Comparison of ENCODE assay signal across 12 mouse cellular contexts in the genomic region with DNA sequence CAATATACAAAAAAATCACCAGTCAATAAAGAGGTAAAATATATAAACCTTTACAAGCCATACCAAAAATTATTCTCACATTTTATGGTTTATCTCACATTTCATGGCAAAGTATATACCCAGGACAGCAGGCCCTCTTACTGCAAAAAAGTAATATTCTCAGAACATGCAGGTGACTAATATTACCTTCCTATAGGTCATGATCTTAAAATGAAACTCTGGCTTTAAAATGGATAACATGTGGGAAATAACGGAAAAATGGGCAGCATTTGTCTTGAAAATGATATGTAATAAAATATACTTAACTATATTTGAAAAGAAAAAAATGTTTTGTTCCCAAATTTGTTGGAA.
DNase-seq lines count a peak whose midpoint lies in the region; ATAC-seq and TF ChIP-seq lines count a peak whose summit lies in the region.
"Had no signal": no experiment of that assay in that cellular context is flagged by ENCODE, and none has a peak within 500 bp of the region (broad histone marks: within the 10 kb centered on the region; RNA-seq: fewer than 3 reads in every experiment).

No protein-coding gene starts in this region.

- H3K4me1 ChIP-seq in hindbrain, embryonic 11.5 days (replicated peaks; ENCODE audit: control insufficient read depth, insufficient read depth, low read length): no peaks in the 10 kb centered on the region
- peaks cover 23% of the 10 kb centered on the region for H3K4me1 ChIP-seq in hindbrain, embryonic 10.5 days (replicated peaks)
- peaks cover 9% of the 10 kb centered on the region; the same call in 1 of the 2 replicates for H3K4me1 ChIP-seq in hindbrain, embryonic 13.5 days (replicated peaks)
- H3K4me1 ChIP-seq in limb, embryonic 11.5 days (ENCODE audit: control insufficient read depth, insufficient read depth, low read length): no peaks in the 10 kb centered on the region
- H3K4me1 ChIP-seq in midbrain, postnatal 0 days (ENCODE audit: insufficient read depth, low read length): peaks cover 4% of the 10 kb centered on the region
- H3K4me1 ChIP-seq: embryonic facial prominence, embryonic 15.5 days had no signal

- TF ChIP-seq CTCF in midbrain, postnatal 0 days (IDR thresholded peaks at IDR 0.05): no peak

- DNase-seq in hindbrain, embryonic 11.5 days (ENCODE audit: low spot score): no peak
- no peak for DNase-seq in hindbrain, embryonic 10.5 days (ENCODE audit: low spot score)
- no peak for DNase-seq in limb, embryonic 11.5 days (ENCODE audit: low spot score)
- DNase-seq in midbrain, postnatal 0 days (ENCODE audit: low spot score): no peak
- DNase-seq in cerebellum, postnatal 14 days: no peak
- no peak for DNase-seq in lung, postnatal 25 days (ENCODE audit: low spot score)
- DNase-seq: adrenal gland, adult 2 months; cerebellum, adult 11 months; thymus, postnatal 4 days had no signal

- no peak overlapping the region for H3K9ac ChIP-seq in hindbrain, embryonic 11.5 days (ENCODE audit: low read depth, low read length)
- no peak overlapping the region for H3K9ac ChIP-seq in hindbrain, embryonic 13.5 days
- H3K9ac ChIP-seq in limb, embryonic 11.5 days (ENCODE audit: low read length): no peak overlapping the region
- no peak overlapping the region for H3K9ac ChIP-seq in midbrain, postnatal 0 days (replicated peaks; ENCODE audit: low read length, poor library complexity, severe bottlenecking)
- H3K9ac ChIP-seq: embryonic facial prominence, embryonic 15.5 days; lung, embryonic 14.5 days had no signal

- no peak overlapping the region for H3K27ac ChIP-seq in hindbrain, embryonic 11.5 days (ENCODE audit: low read depth, low read length)
- no peak overlapping the region for H3K27ac ChIP-seq in hindbrain, embryonic 10.5 days
- no peak overlapping the region for H3K27ac ChIP-seq in hindbrain, embryonic 13.5 days
- H3K27ac ChIP-seq in limb, embryonic 11.5 days (replicated peaks; ENCODE audit: low read depth, low read length): no peak overlapping the region
- H3K27ac ChIP-seq in midbrain, postnatal 0 days (ENCODE audit: low read depth, low read length): no peak overlapping the region
- H3K27ac ChIP-seq: embryonic facial prominence, embryonic 15.5 days had no signal

- no peak overlapping the region for H3K4me2 ChIP-seq in hindbrain, embryonic 11.5 days (replicated peaks; ENCODE audit: low read depth, low read length)
- H3K4me2 ChIP-seq in hindbrain, embryonic 13.5 days: peak overlapping the region; percentile 44; the same call in 1 of the 2 replicates
- H3K4me2 ChIP-seq in limb, embryonic 11.5 days (ENCODE audit: low read depth, severe bottlenecking): no peak overlapping the region
- H3K4me2 ChIP-seq in midbrain, postnatal 0 days (ENCODE audit: low read depth, low read length, poor library complexity, severe bottlenecking): peak overlapping the region; percentile 37
- H3K4me2 ChIP-seq: embryonic facial prominence, embryonic 15.5 days; lung, embryonic 14.5 days had no signal

- H3K36me3 ChIP-seq in hindbrain, embryonic 11.5 days (ENCODE audit: control insufficient read depth, insufficient read depth, low read length): no peaks in the 10 kb centered on the region
- H3K36me3 ChIP-seq in hindbrain, embryonic 10.5 days: no peaks in the 10 kb centered on the region
- H3K36me3 ChIP-seq in hindbrain, embryonic 13.5 days: no peaks in the 10 kb centered on the region
- H3K36me3 ChIP-seq in limb, embryonic 11.5 days (ENCODE audit: control insufficient read depth, insufficient read depth, low read length): no peaks in the 10 kb centered on the region
- H3K36me3 ChIP-seq in midbrain, postnatal 0 days (ENCODE audit: insufficient read depth, low read length): no peaks in the 10 kb centered on the region
- H3K36me3 ChIP-seq: embryonic facial prominence, embryonic 15.5 days had no signal

- 17% methylated on average over 1 of the region's 1 CpGs for WGBS in hindbrain, embryonic 11.5 days
- 29% methylated on average over 1 of the region's 1 CpGs for WGBS in hindbrain, embryonic 10.5 days
- WGBS in hindbrain, embryonic 13.5 days: 22% methylated on average over 1 of the region's 1 CpGs
- WGBS in limb, embryonic 11.5 days: 40% methylated on average over 1 of the region's 1 CpGs
- 10% methylated on average over 1 of the region's 1 CpGs for WGBS in midbrain, postnatal 0 days

- H3K9me3 ChIP-seq in hindbrain, embryonic 11.5 days (ENCODE audit: control insufficient read depth, low read length): no peaks in the 10 kb centered on the region
- no peaks in the 10 kb centered on the region for H3K9me3 ChIP-seq in hindbrain, embryonic 10.5 days
- H3K9me3 ChIP-seq in hindbrain, embryonic 13.5 days: no peaks in the 10 kb centered on the region
- no peaks in the 10 kb centered on the region for H3K9me3 ChIP-seq in limb, embryonic 11.5 days (ENCODE audit: control insufficient read depth, low read length)
- no peaks in the 10 kb centered on the region for H3K9me3 ChIP-seq in midbrain, postnatal 0 days (ENCODE audit: low read length)
- H3K9me3 ChIP-seq: embryonic facial prominence, embryonic 15.5 days had no signal

- H3K27me3 ChIP-seq in hindbrain, embryonic 11.5 days (ENCODE audit: control insufficient read depth, insufficient read depth, low read length): peaks cover 4% of the 10 kb centered on the region; the same call in 1 of the 2 replicates
- H3K27me3 ChIP-seq in hindbrain, embryonic 10.5 days (ENCODE audit: insufficient read depth, poor library complexity, severe bottlenecking): peaks cover 68% of the 10 kb centered on the region
- H3K27me3 ChIP-seq in hindbrain, embryonic 13.5 days: peaks cover 28% of the 10 kb centered on the region
- H3K27me3 ChIP-seq in limb, embryonic 11.5 days (ENCODE audit: control insufficient read depth, insufficient read depth, low read length): no peaks in the 10 kb centered on the region
- no peaks in the 10 kb centered on the region for H3K27me3 ChIP-seq in midbrain, postnatal 0 days (ENCODE audit: insufficient read depth, low read length)
- H3K27me3 ChIP-seq: embryonic facial prominence, embryonic 15.5 days had no signal

- peak; percentile 46; the same call in 1 of the 2 replicates for ATAC-seq in hindbrain, embryonic 11.5 days (ENCODE audit: low FRiP score)
- peak; percentile 52; the same call in 1 of the 2 replicates for ATAC-seq in hindbrain, embryonic 13.5 days (ENCODE audit: low FRiP score)
- peak; percentile 46; the same call in 1 of the 2 replicates for ATAC-seq in limb, embryonic 11.5 days (ENCODE audit: insufficient number of reproducible peaks, low FRiP score, low TSS enrichment, low read depth)
- no peak; the same call in 1 of the 2 replicates for ATAC-seq in midbrain, postnatal 0 days (ENCODE audit: low FRiP score)

- H3K4me3 ChIP-seq in hindbrain, embryonic 11.5 days (ENCODE audit: low read depth, low read length): no peak overlapping the region
- no peak overlapping the region for H3K4me3 ChIP-seq in hindbrain, embryonic 10.5 days
- 0 out of 2 replicates have a peak overlapping the region, but pooled peaks have one; percentile 16 for H3K4me3 ChIP-seq in hindbrain, embryonic 13.5 days
- no peak overlapping the region for H3K4me3 ChIP-seq in limb, embryonic 11.5 days (ENCODE audit: low read depth, low read length)
- H3K4me3 ChIP-seq in midbrain, postnatal 0 days (ENCODE audit: low read depth, low read length): no peak overlapping the region
- H3K4me3 ChIP-seq: embryonic facial prominence, embryonic 15.5 days had no signal

Comparison
In these comparisons a context has a peak if more than half of its experiments do, and no peak if none do; other contexts are left out.
1. H3K4me2 ChIP-seq: peak in hindbrain, embryonic 13.5 days (single experiment) and midbrain, postnatal 0 days (single experiment); none in hindbrain, embryonic 11.5 days (single experiment) and limb, embryonic 11.5 days (single experiment).